Mouse (Mus musculus) brain, adult 2 months (tissue): ENCODE data around the gene Rce1.

ENCODE experiments used
- DNase-seq: peaks from one replicate; pipeline ENCODE4 v3.0.0; 2011; ENCODE audit warnings: low read depth, low spot score

Gene Rce1

GRCm38 (mm10) chr19:4625179-4625828 lies at the start of gene Rce1:
Rce1 (minus strand) TSS chr19:4625641.
- DNase-seq = peak; percentile 93

DNA sequence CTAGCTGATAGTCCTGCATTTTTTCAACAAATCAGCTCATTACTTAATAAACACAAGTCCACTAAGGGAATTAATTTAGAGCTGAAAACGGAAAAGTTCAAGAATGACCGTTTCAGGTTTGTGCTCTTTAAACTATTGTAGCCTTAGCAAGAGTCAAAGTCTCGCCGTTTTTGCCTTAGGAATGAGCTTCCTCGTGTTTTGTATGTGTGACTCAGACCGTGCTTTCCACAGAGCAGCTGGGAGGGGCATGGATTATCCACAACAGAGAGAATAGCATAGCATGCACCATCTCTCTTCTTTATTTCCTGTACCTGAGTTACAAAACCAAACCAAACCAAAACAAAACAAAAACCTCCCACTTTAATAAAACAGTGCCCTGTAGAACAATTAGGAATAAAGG lies 47.0 kb upstream of the Rce1 start:
- DNase-seq = peak; percentile 37

DNA sequence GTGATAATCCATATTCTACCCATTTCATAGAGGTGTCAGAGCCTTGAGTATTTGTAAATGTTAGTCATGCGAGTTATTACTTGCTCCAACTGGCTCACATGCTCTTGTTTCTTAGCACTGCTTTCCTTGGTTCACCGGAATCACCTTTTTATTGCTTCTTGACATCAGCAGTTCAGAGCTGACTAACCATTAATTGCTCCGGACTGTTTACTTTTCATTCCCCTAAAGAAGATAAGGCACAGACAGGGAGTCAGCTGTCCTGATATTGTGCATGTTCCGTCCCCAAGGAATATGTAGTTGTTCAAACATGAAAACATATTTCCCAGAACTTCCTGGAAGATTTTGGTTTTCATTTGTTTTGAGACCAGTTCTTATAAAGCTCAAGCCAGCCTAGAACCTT lies 45.3 kb upstream of the Rce1 start:
- no peak for DNase-seq

GRCm38 (mm10) chr19:4666815-4667214 lies 41.4 kb upstream of the Rce1 start:
- peak; percentile 26 for DNase-seq

- peak; percentile 22 for DNase-seq
Measured at GRCm38 (mm10) chr19:4658156-4658555, 32.7 kb upstream of the Rce1 start.

DNA sequence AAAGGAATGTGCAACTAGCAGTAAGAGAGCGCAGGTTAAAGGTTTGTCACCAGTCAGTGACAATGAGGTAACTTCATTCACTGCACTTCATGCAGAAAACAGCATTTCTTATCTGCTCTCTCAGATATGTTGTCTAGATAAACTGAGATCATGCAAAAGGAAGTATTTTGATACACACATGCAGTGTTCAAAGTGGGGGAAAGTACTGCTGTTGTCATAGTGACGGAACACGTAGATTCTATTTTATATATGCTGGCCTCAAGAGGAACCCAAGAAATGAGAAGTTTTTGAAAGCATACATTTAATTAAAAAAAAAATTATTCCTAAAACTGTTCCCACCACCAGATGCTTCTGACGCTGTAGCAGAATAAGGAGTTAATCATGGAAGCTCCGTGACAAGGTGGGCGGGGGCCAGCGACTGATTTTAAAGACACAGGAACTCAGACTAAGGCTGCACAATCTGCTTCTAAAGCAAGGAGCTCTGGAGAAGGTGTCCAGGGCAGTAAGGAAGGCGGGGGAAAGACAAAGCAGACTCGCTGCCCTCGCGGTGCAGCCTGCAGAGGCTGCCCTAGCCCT lies 21.6 kb upstream of the Rce1 start:
- peak; percentile 74 for DNase-seq

DNA sequence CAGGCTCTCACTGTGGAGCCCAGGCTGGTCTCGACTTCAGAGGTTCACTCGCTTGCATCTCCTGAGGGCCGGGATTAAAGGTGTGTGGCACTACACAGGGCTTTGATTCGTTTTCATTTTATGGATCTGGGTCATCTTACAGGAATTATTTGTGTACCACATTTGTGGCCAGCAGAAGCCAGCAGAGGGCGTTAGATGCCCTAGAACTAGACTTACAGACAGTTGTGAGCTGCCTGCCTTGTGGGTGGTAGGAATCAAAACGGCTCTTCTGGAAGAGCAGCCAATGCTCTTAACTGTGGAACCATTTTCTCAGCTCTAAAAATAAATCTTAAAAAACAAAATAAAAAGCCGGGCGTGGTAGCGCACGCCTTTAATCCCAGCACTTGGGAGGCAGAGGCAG lies 18.8 kb upstream of the Rce1 start:
- peak; percentile 94 for DNase-seq

GRCm38 (mm10) chr19:4635986-4636385 lies 10.5 kb upstream of the Rce1 start:
- no peak for DNase-seq

- DNase-seq = peak; percentile 88
Measured at GRCm38 (mm10) chr19:4628819-4629218, 3.4 kb upstream of the Rce1 start.

GRCm38 (mm10) chr19:4625829-4626535 lies 541 bp upstream of the Rce1 start:
- DNase-seq = no peak

DNA sequence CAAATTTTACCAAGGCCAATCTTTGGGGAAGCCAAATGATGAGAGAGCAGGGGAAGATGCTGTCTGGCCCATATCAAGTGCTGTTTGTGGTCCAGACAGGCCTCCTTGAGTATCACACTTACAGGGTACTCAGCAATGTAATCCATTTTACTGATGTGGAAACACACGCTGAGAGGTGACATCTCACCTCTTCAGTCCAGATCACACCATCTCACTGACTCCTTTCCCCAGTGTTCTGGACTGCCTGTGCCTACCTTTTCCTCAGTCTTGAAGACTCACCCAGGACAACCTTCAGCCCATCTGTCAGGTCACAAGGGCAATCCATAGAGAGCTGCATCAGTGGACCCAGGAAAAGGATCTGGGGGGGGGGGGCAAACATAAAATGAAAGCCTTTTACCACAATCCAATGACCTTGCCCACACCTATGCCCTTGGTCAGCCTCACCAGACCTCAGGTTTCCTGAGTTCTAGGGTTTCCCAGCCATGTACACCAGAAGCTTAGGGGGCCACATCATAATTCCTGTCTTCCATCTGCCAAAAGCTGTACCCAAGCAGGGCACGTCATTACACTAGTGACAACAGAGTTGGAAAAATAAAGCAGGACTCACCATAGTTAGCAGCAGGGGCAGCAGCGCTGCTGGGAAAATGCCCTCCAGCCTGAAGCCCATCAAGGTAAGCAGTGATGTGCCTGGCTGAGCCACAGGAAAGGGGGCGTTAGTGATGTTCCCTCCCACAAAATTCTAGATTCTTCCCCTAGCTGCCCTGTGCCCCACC lies 849 bp downstream of the Rce1 start:
- no peak for DNase-seq

- DNase-seq = no peak
Measured at GRCm38 (mm10) chr19:4624006-4624405, 1.4 kb downstream of the Rce1 start.

DNA sequence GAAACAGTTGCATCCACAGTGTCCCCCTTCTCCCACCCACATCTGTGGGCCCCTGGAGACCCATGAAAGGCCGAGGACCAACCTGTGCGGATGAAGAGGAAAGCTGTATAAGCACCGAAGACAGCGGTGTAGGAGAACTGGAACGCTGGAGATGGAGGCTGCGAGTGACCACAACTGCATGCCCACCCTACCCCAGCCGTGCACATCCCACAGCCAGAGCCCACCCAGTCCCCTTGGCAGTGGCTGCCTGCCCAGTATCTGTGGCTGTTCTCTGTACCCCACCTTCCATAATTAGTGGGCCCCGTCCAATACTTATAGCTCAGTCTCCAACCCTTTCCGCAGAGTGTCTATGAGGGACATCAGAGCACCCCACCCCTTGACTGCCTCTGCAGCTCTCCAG lies 2.0 kb downstream of the Rce1 start:
- DNase-seq = no peak

GRCm38 (mm10) chr19:4622780-4623179 lies 2.7 kb downstream of the Rce1 start:
- no peak for DNase-seq

DNA sequence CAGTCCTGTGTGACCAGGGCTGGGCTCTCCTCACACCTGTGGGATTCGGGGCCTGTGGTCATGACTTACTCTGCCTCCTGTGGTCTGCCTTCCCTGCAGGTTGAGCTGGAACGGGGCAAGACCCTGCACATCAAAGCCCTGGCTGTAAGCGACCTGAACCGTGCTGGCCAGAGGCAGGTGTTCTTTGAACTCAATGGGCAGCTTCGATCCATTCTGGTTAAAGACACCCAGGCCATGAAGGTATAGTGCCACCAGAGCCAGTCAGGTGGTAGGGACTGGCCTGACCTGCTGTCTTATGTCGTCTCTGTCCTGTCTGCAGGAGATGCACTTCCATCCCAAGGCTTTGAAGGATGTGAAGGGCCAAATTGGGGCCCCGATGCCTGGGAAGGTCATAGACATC lies 4.7 kb downstream of the Rce1 start:
- no peak for DNase-seq

GRCm38 (mm10) chr19:4619461-4619860 lies 6.0 kb downstream of the Rce1 start:
- DNase-seq = no peak

- peak; percentile 63 for DNase-seq
Measured at GRCm38 (mm10) chr19:4618183-4618582, 7.3 kb downstream of the Rce1 start.

GRCm38 (mm10) chr19:4616546-4616945 lies 8.9 kb downstream of the Rce1 start:
- no peak for DNase-seq

DNA sequence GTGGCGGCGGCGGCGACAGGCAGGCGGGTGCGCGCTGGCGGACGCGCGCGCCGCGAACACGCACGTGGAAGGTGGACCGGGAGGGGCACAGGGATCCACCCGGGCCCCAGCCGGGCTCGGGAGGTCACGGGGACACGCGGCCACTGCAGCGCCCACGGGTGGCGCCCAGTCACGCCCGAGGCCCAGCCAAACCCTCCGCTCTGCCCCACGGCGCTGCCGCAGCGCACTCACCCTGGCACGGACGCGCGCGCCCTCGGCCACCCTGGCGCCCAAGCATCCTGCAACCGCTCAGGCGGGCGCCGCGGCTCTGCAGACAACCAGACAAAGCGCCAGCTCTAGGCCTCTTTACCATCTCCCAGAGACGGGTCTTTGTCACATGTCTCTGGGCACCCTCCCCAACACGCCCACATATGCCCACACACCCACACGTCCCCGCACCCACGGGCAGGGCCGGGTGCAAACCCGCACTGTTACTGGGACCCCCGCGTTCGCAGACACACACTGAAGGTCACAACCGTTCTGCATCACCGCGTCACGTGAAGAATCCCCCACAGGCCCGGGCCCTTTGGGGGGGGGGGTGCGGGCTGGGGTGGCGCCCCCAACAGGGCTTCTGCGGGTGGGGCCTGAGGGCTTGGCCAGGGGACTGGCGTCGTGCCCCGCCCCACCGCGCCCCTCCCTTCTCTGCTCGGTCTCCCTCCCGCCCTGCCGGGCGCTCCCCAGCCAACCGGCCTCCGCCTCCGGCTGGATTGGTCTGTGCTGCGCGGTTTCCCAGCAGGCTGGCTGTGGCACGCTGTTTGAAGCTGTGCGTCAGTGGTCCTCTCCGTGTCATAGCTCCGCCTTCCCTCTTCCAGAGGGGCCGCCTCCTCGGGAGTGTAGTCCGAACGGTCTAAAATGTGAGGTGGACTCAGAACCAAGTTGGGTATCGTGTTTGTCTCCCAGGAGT lies 10.0 kb downstream of the Rce1 start, which contains the start of gene Lrfn4:
Gene Lrfn4, minus strand, starts transcription at position 517 of the 943 bp plus-strand sequence.
- peak; percentile 98 for DNase-seq

GRCm38 (mm10) chr19:4614305-4615150 lies 10.9 kb downstream of the Rce1 start:
- peak; percentile 55 for DNase-seq
